Mouse (Mus musculus) midbrain, embryonic 14.5 days (tissue): ENCODE data around the gene Grn. TPM values are rescaled to one million over a fixed set of nuclear protein-coding genes. Genes with fewer than 3 reads are reported as not detected.

Source experiments
- ATAC-seq: fragments of 200-750 bp; cut with Nextera tagmentation; 2 replicates; pipeline ENCODE4 v1.8.0; 2017; ENCODE audit warnings: moderate number of reproducible peaks, moderate library complexity; ENCODE audit not compliant: low FRiP score, low TSS enrichment
- DNase-seq: peaks from one replicate; pipeline ENCODE4 v3.0.0-alpha.2; 2015
- H3K27ac ChIP-seq: fragments of 300-500 bp; sonication (generic); replicated peaks from 2 replicates; pipeline ENCODE4 v1.5.1; 2014; ENCODE audit warnings: mild to moderate bottlenecking, low read depth, low read length, moderate library complexity
- H3K27me3 ChIP-seq: fragments of 300-500 bp; sonication (generic); 2 replicates; pipeline ENCODE4 v1.6.1; 2014; ENCODE audit warnings: low read length, control low read depth, mixed read lengths; ENCODE audit not compliant: control insufficient read depth, insufficient read depth
- H3K36me3 ChIP-seq: fragments of 300-500 bp; sonication (generic); 2 replicates; pipeline ENCODE4 v1.6.1; 2014; ENCODE audit warnings: low read length, control low read depth; ENCODE audit not compliant: control insufficient read depth, insufficient read depth
- H3K4me1 ChIP-seq: fragments of 300-500 bp; sonication (generic); 2 replicates; pipeline ENCODE4 v1.6.1; 2014; ENCODE audit warnings: mild to moderate bottlenecking, antibody characterized with exemption, low read length, control low read depth; ENCODE audit not compliant: control insufficient read depth, insufficient read depth
- H3K4me2 ChIP-seq: fragments of 300-500 bp; sonication (generic); 2 replicates; pipeline ENCODE4 v1.6.1; 2014; ENCODE audit warnings: mild to moderate bottlenecking, low read length, moderate library complexity
- H3K4me3 ChIP-seq: fragments of 300-500 bp; sonication (generic); replicated peaks from 2 replicates; pipeline ENCODE4 v1.5.1; 2014; ENCODE audit warnings: low read depth, low read length
- H3K9ac ChIP-seq: fragments of 300-500 bp; sonication (generic); replicated peaks from 2 replicates; pipeline ENCODE4 v1.6.1; 2014; ENCODE audit warnings: mild to moderate bottlenecking, low read length, moderate library complexity
- H3K9me3 ChIP-seq: fragments of 300-500 bp; sonication (generic); 2 replicates; pipeline ENCODE4 v1.6.1; 2016; ENCODE audit warnings: low read length, control low read depth, mixed read lengths; ENCODE audit not compliant: control insufficient read depth
- WGBS: fragments of 180-500 bp; shearing (Covaris S2); extraction: QIAGEN DNeasy Blood & Tissue Kit; methylation state at CpG from one replicate; pipeline ENCODE4 v1.1.7; 2014; 5-methylcytosine and 5-hydroxymethylcytosine counted together
- polyA plus RNA-seq: library from polyadenylated mRNA; unstranded; fragments of >200 nt; fragmentation: Nextera tagmentation; extraction: Ambion mirVana; gene quantifications from 2 replicates; pipeline ENCODE4 v1.2.1, GENCODE M21; 2014

The Grn gene
- polyA plus RNA-seq, 1 experiment from 2014 or later, result 45.5 TPM

- Histone ChIP-seq H3K4me3 (peak overlapping the region; percentile 100), H3K36me3 (peaks cover 19% of the 10 kb centered on the region), H3K4me2 (peak overlapping the region; percentile 67), H3K27ac (peak overlapping the region; percentile 98), H3K4me1 (peaks cover 30% of the 10 kb centered on the region), H3K9ac (peak overlapping the region; percentile 100), H3K27me3 (no peaks in the 10 kb centered on the region), H3K9me3 (no peaks in the 10 kb centered on the region)
- DNase-seq (peak; percentile 81), ATAC-seq (peak; percentile 66)
- WGBS, result under 1% methylated on average over 49 of the region's 49 CpGs
Measured at GRCm38 (mm10) chr11:102446581-102447461, 16.7 kb downstream of the Grn start.

DNA sequence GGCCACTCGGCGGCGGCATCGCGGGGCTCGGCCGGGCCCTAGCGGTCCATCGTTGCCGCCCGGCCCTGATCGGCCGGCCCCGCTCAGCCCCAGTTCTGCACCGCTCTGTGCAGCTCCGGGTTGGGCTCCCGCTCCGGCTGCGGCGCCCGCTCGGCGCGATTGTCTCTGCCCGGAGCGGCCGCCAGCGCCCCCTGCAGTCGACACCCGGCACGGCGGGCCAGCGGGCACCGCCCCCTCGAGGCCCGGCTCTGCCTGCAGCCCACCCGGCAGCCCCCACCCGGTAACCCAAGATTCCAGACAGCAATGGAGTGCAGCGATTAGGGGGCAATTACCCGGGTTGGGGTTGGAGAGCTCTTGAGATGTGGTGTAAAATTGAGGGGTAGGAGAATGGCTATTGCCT, 17.4 kb downstream of the Grn start, which contains the start of gene Fam171a2:
Fam171a2 (minus strand) TSS at position 186 of the 400 bp plus-strand sequence.
- Histone ChIP-seq H3K4me2 (peak within 1 kb of the TSS; percentile 67), H3K9me3 (no peaks in the 10 kb centered on the region), H3K9ac (peak within 1 kb of the TSS; percentile 100), H3K27ac (peak within 1 kb of the TSS; percentile 98), H3K4me3 (peak within 1 kb of the TSS; percentile 100), H3K4me1 (peaks cover 30% of the 10 kb centered on the region), H3K27me3 (no peaks in the 10 kb centered on the region), H3K36me3 (peaks cover 15% of the 10 kb centered on the region)
- DNase-seq (peak; percentile 93), ATAC-seq (peak; percentile 82)
- WGBS, result under 1% methylated on average over 35 of the region's 40 CpGs

DNA sequence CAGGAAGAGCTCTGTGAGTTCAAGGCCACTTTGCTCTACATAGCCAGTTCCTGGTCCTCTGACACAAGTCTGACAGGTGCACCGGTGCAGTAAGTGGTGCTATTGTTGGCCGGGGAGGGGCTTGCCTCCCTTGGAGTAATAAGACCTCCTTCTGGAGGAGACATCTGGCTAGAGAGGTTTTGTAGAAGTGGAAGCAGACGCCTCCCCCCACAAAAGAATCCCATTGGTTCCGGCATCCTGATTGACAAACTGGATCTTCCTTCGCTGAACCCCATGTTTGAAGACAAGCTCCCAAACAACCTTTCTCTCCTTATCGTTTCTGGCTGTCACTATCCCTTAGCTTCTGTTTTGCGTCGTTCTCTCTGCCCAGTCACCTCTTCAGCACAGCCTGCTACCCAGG, 18.2 kb downstream of the Grn start:
- Histone ChIP-seq H3K9ac (no peak overlapping the region), H3K36me3 (peaks cover 8% of the 10 kb centered on the region), H3K4me2 (no peak overlapping the region), H3K27me3 (no peaks in the 10 kb centered on the region), H3K4me1 (peaks cover 30% of the 10 kb centered on the region), H3K9me3 (no peaks in the 10 kb centered on the region), H3K27ac (no peak overlapping the region), H3K4me3 (no peak overlapping the region)
- DNase-seq (no peak), ATAC-seq (no peak)
- 12% methylated on average over 8 of the region's 8 CpGs for WGBS

- DNase-seq, result no peak
- WGBS, result 38% methylated on average over 17 of the region's 17 CpGs
- Histone ChIP-seq H3K27ac (no peak overlapping the region), H3K4me3 (no peak overlapping the region), H3K27me3 (no peaks in the 10 kb centered on the region), H3K9me3 (no peaks in the 10 kb centered on the region), H3K36me3 (no peaks in the 10 kb centered on the region), H3K9ac (no peak overlapping the region), H3K4me1 (peaks cover 24% of the 10 kb centered on the region), H3K4me2 (no peak overlapping the region)
- ATAC-seq, result no peak
Measured at GRCm38 (mm10) chr11:102449043-102450008, 19.2 kb downstream of the Grn start.

DNA sequence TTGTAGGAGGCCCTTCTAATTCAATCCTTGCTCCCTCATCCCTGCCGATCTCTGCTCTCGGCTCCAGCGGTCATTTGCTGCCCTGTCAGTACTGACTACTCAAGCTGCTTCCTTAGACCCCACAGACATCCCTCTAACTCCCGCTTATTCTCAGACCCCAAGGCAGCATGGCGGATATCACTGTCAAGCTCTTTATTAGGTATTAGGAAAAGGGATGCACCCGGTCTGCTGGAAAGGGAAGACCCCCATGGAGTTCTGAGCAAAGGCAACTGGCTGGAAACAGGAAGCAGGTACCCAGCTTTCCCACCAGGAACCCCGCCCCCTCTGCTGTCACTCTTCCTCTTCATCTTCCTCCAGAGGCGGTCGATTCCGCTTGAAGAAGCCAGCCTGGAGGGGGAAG, 23.0 kb downstream of the Grn start:
- no peak overlapping the region for H3K4me2 ChIP-seq
- no peak overlapping the region for H3K9ac ChIP-seq
- no peaks in the 10 kb centered on the region for H3K9me3 ChIP-seq
- no peak overlapping the region for H3K4me3 ChIP-seq
- no peak for ATAC-seq
- peaks cover 8% of the 10 kb centered on the region; the same call in 1 of the 2 replicates for H3K27me3 ChIP-seq
- 18% methylated on average over 10 of the region's 10 CpGs for WGBS
- H3K36me3 ChIP-seq, result no peaks in the 10 kb centered on the region
- peaks cover 5% of the 10 kb centered on the region for H3K4me1 ChIP-seq
- DNase-seq, result no peak
- no peak overlapping the region for H3K27ac ChIP-seq

DNA sequence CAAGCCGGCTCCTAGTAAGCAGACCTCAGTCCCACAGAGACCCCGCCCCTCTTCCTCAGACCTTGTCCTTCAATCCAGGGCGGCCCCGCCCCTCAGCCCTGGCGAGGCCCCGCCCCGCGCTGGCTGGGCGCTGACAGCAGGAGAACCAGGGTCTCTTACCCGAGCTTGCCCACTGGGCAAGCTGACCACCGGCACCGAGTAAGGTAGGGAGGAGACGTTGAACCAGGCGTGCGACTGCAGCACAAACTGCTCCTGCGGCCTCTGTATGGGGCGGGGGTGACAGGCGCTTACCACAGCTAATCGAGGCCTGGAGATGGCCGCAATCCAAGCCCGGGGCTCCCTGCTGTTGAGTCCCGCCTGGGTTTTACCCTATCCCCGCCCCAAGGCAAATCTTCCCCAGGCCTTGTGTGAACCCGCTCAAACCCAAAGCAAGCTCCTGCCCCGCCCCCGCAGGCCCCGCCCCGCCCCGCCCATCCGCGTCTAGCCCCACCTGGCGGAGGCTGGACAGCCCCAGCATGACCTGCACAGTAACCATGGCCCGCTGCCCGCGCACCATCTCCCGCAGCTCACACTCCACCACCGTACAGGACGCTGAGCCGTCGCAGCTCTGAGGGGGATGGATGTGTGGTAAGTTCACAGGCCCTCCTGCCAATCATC, 25.8 kb downstream of the Grn start:
- peaks cover 5% of the 10 kb centered on the region; the same call in 1 of the 2 replicates for H3K4me1 ChIP-seq
- ATAC-seq (peak; percentile 87), DNase-seq (peak; percentile 90)
- no peaks in the 10 kb centered on the region for H3K36me3 ChIP-seq
- H3K27me3 ChIP-seq, result peaks cover 8% of the 10 kb centered on the region; the same call in 1 of the 2 replicates
- peak overlapping the region; percentile 43 for H3K4me3 ChIP-seq
- peak overlapping the region; percentile 68 for H3K4me2 ChIP-seq
- no peak overlapping the region; the same call in 1 of the 2 replicates for H3K27ac ChIP-seq
- WGBS, result under 1% methylated on average over 40 of the region's 40 CpGs
- H3K9ac ChIP-seq, result peak overlapping the region; percentile 48
- H3K9me3 ChIP-seq, result no peaks in the 10 kb centered on the region

- WGBS, result 57% methylated on average over 16 of the region's 16 CpGs
- H3K4me2 ChIP-seq, result no peak overlapping the region
Measured at GRCm38 (mm10) chr11:102460541-102460940, 30.4 kb downstream of the Grn start.

GRCm38 (mm10) chr11:102461764-102462163, 31.6 kb downstream of the Grn start:
- Histone ChIP-seq H3K4me2 (no peak overlapping the region), H3K9ac (no peak overlapping the region), H3K4me3 (no peak overlapping the region), H3K36me3 (no peaks in the 10 kb centered on the region), H3K27me3 (peaks cover 7% of the 10 kb centered on the region; the same call in 1 of the 2 replicates), H3K9me3 (no peaks in the 10 kb centered on the region), H3K27ac (no peak overlapping the region), H3K4me1 (no peaks in the 10 kb centered on the region)
- ATAC-seq (no peak), DNase-seq (no peak)
- WGBS, result 90% methylated on average over 3 of the region's 3 CpGs

More at GRCm38 (mm10) chr11:102460541-102460940, 30.4 kb downstream of the Grn start:
- DNase-seq, result no peak
- no peak overlapping the region for H3K9ac ChIP-seq
- H3K27ac ChIP-seq, result no peak overlapping the region
- peaks cover 2% of the 10 kb centered on the region; the same call in 1 of the 2 replicates for H3K4me1 ChIP-seq
- H3K9me3 ChIP-seq, result no peaks in the 10 kb centered on the region
- no peaks in the 10 kb centered on the region for H3K36me3 ChIP-seq
- H3K4me3 ChIP-seq, result no peak overlapping the region
- no peak for ATAC-seq
- H3K27me3 ChIP-seq, result peaks cover 8% of the 10 kb centered on the region; the same call in 1 of the 2 replicates
